Mouse (Mus musculus) intestine, embryonic 14.5 days (tissue): ENCODE data around the gene Nmnat2. TPM values are rescaled to one million over a fixed set of nuclear protein-coding genes. Genes with fewer than 3 reads are reported as not detected.
A peak's percentile ranks its signal among the peaks of the same experiment; 100 is the strongest.

ENCODE experiments used
- ATAC-seq: fragments of 200-750 bp; cut with Nextera tagmentation; replicated peaks from 2 replicates; pipeline ENCODE4 v1.8.0; 2017; ENCODE audit warnings: low read depth, moderate number of reproducible peaks, moderate TSS enrichment, moderate library complexity; ENCODE audit not compliant: low FRiP score, low TSS enrichment
- DNase-seq: peaks from one replicate; pipeline ENCODE4 v3.0.0-alpha.2; 2018; ENCODE audit warnings: low spot score
- H3K27ac ChIP-seq: fragments of 300-500 bp; sonication (generic); 2 replicates; pipeline ENCODE4 v1.5.1; 2014; ENCODE audit warnings: low read depth, mild to moderate bottlenecking, control low read depth
- H3K27me3 ChIP-seq: fragments of 300-500 bp; sonication (generic); replicated peaks from 2 replicates; pipeline ENCODE4 v1.6.1; 2014; ENCODE audit warnings: low read length, control low read depth; ENCODE audit not compliant: control insufficient read depth, insufficient read depth
- H3K36me3 ChIP-seq: fragments of 300-500 bp; sonication (generic); 2 replicates; pipeline ENCODE4 v1.6.1; 2014; ENCODE audit warnings: low read length, control low read depth; ENCODE audit not compliant: control insufficient read depth, insufficient read depth
- H3K4me1 ChIP-seq: fragments of 300-500 bp; sonication (generic); replicated peaks from 2 replicates; pipeline ENCODE4 v1.6.1; 2014; ENCODE audit warnings: low read length, control low read depth, mixed read lengths; ENCODE audit not compliant: control insufficient read depth, insufficient read depth
- H3K4me2 ChIP-seq: fragments of 300-500 bp; sonication (generic); 2 replicates; pipeline ENCODE4 v1.6.1; 2014; ENCODE audit warnings: low read length
- H3K4me3 ChIP-seq: fragments of 300-500 bp; sonication (generic); 2 replicates; pipeline ENCODE4 v1.5.1; 2014; ENCODE audit warnings: low read depth, low read length, control low read depth, mixed read lengths
- H3K9ac ChIP-seq: fragments of 300-500 bp; sonication (generic); 2 replicates; pipeline ENCODE4 v1.6.1; 2014; ENCODE audit warnings: mild to moderate bottlenecking, low read length
- H3K9me3 ChIP-seq: fragments of 300-500 bp; sonication (generic); 2 replicates; pipeline ENCODE4 v1.6.1; 2016; ENCODE audit warnings: low read length, control low read depth; ENCODE audit not compliant: control insufficient read depth
- WGBS: fragments of 180-500 bp; shearing (Covaris S2); extraction: QIAGEN DNeasy Blood & Tissue Kit; methylation state at CpG from one replicate; pipeline ENCODE4 v1.1.7; 2014; 5-methylcytosine and 5-hydroxymethylcytosine counted together
- polyA plus RNA-seq: library from polyadenylated mRNA; unstranded; fragments of >200 nt; fragmentation: Nextera tagmentation; extraction: Ambion mirVana; gene quantifications from 2 replicates; pipeline ENCODE4 v1.2.1, GENCODE M21; 2014

The Nmnat2 gene
- polyA plus RNA-seq, 1 experiment from 2014 or later, result 3.5 TPM

DNA sequence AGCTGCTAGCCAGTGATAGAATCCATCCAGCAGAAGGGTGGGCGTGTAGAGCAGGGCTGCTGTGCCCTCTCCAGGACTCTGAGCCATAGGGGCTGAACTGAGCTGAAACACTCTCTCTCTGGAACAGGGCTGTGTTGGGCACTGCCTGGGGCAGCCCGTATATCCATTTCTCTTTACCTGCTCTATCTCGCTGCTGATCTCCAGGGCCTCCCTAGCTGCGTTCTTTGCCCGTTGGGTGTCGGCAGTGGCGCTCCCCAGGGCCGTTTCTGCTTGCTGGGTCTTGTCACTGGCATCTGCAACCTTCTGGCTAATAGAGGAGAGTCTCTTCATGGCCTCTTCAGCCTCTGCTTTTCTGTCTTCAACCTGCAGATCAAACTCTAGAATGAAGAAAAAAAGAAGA lies 174.0 kb downstream of the Nmnat2 start:
- Histone ChIP-seq H3K27ac (no peak overlapping the region), H3K27me3 (no peaks in the 10 kb centered on the region), H3K4me2 (no peak overlapping the region), H3K4me1 (peaks cover 3% of the 10 kb centered on the region), H3K4me3 (no peak overlapping the region), H3K9ac (no peak overlapping the region), H3K9me3 (no peaks in the 10 kb centered on the region), H3K36me3 (no peaks in the 10 kb centered on the region)
- DNase-seq (no peak), ATAC-seq (no peak)
- 73% methylated on average over 8 of the region's 8 CpGs for WGBS

DNA sequence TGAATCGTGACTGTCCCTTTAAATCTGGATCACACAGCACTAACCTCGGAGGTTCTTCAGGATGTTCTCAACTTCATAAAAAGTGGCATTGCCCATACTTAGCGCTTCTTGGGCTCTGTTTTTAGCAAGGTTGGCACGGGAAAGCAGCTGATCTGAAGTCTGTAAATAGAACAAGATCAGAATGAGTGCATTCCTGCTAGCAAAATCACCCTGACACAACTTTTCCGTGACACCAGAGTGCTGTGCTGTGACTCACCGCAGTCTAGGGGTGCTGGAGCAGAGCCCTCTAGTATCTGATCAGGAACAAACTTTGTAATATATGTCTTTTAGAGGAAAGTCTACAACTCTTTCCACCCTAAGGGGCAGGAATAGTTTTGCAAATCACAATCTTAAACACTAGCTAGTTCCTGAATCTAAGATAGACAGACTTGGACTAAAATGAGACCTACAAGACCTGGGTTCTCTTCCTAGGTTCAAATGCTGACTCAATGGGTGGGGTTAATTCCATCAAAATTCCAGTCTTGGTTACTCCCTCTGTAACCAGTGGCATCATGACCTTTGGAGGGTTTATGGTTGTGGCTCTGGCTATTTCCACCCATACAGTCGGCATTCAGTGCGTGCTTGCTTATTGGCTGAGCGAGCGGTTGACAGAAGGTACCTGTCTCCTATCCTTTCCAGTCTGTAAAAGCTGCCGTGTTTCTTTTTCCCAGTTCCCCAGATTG lies 175.4 kb downstream of the Nmnat2 start:
- Histone ChIP-seq H3K27ac (no peak overlapping the region), H3K9me3 (no peaks in the 10 kb centered on the region), H3K36me3 (no peaks in the 10 kb centered on the region), H3K27me3 (no peaks in the 10 kb centered on the region), H3K4me3 (no peak overlapping the region), H3K4me2 (no peak overlapping the region), H3K9ac (no peak overlapping the region), H3K4me1 (peaks cover 13% of the 10 kb centered on the region)
- ATAC-seq, result no peak
- DNase-seq, result no peak
- 84% methylated on average over 11 of the region's 11 CpGs for whole genome bisulfite sequencing

- H3K9me3 ChIP-seq, result no peaks in the 10 kb centered on the region
- H3K9ac ChIP-seq, result no peak overlapping the region
- no peak overlapping the region for H3K4me3 ChIP-seq
- no peaks in the 10 kb centered on the region for H3K27me3 ChIP-seq
- WGBS, result 14% methylated on average over 9 of the region's 9 CpGs
- peak overlapping the region; percentile 44; the same call in 1 of the 2 replicates for H3K27ac ChIP-seq
- H3K4me2 ChIP-seq, result no peak overlapping the region
- peaks cover 21% of the 10 kb centered on the region for H3K4me1 ChIP-seq
- no peaks in the 10 kb centered on the region for H3K36me3 ChIP-seq
- DNase-seq (peak; percentile 59), ATAC-seq (no peak)
These were observed 179.3 kb downstream of the Nmnat2 start for GRCm38 (mm10) chr1:153133865-153134781.

DNA sequence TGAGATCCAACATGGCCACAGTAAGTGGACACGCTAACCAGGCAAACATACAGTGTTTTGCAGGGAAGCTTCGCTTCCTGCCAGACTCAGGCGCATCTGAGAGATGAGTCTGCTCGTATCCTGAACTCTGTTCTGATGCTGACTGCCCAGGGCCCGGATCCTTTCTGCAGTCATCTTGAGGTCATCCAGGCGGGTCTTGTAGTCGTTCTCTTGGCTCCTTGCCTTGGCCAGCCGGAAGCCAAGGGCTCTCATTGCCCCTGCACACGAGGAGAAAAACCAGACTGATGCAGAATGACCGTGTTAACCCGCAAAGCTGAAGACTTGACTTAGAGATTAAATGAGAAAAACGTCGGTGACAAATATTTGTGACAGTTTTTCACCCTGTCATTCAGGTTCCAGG lies 181.9 kb downstream of the Nmnat2 start:
- Histone ChIP-seq H3K4me3 (no peak overlapping the region), H3K27me3 (no peaks in the 10 kb centered on the region), H3K4me2 (no peak overlapping the region), H3K4me1 (peaks cover 40% of the 10 kb centered on the region), H3K27ac (no peak overlapping the region), H3K36me3 (no peaks in the 10 kb centered on the region), H3K9me3 (no peaks in the 10 kb centered on the region), H3K9ac (no peak overlapping the region)
- no peak for DNase-seq
- WGBS, result 59% methylated on average over 13 of the region's 13 CpGs
- ATAC-seq, result no peak

DNA sequence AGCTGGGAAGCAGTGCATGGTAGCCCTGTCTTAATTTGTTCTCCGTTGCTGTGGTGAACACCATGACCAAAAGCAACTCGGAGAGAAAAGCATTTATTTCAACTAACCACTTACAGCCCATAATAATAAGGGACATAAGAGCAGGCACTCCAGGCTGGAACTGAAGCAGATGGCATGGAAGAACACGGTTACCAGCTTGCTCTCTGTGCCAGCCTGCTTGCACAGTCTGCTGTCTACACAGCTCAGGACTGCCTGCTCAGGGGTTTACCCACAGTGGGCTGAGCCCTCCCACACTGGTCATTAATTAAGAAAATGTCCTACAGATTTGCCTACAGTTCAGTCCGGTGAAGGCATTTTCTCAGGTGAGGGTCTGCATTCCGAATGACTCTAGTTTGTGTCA lies 183.7 kb downstream of the Nmnat2 start:
- Histone ChIP-seq H3K4me3 (no peak overlapping the region), H3K4me2 (no peak overlapping the region), H3K4me1 (peaks cover 40% of the 10 kb centered on the region), H3K27me3 (no peaks in the 10 kb centered on the region), H3K36me3 (no peaks in the 10 kb centered on the region), H3K9ac (no peak overlapping the region), H3K27ac (no peak overlapping the region), H3K9me3 (no peaks in the 10 kb centered on the region)
- ATAC-seq (no peak), DNase-seq (no peak)
- 79% methylated on average over 5 of the region's 5 CpGs for whole genome bisulfite sequencing

DNA sequence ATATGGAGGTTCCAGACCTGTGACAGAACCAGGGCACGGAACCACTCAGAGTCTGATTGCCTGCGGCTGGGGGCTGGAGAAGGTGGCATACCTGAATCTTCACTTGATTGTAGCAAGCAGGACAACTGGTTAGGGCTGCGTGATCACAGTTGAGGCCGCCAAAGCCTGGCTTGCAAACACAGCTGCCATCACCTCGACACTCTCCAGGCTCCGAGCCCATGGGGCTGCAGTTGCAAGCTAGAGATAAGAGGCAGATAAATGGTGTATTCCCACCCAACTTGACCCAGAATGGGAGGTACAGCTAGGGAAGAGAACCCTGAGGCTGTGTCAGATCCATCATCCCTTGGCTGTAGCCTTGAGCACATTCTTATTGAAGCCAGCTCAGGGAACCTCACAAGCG lies 184.8 kb downstream of the Nmnat2 start:
- Histone ChIP-seq H3K9me3 (no peaks in the 10 kb centered on the region), H3K27ac (no peak overlapping the region), H3K36me3 (no peaks in the 10 kb centered on the region), H3K9ac (no peak overlapping the region), H3K27me3 (no peaks in the 10 kb centered on the region), H3K4me2 (no peak overlapping the region), H3K4me3 (no peak overlapping the region), H3K4me1 (peaks cover 31% of the 10 kb centered on the region)
- ATAC-seq (no peak), DNase-seq (no peak)
- 42% methylated on average over 7 of the region's 7 CpGs for WGBS

DNA sequence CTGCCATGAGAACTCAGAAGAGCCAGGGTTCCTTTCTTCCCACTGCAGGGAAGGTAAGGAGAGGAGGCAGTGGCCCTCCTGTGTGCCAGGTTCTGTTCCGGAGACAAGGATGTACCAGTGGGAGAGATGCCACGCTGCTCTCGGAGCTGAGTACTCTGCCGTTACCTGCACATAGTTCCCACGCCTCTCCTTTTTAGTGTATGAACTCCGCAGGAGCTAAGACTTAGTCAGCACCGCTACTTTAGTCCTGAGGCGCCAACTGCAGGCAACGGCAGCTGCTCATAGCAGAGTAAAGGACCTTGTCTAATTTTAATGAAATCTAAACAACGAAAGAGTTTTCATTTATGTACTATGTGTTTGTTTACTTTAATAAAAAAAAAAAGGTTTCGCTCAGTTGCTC lies 185.5 kb downstream of the Nmnat2 start:
- Histone ChIP-seq H3K27me3 (no peaks in the 10 kb centered on the region), H3K9ac (no peak overlapping the region), H3K4me3 (no peak overlapping the region), H3K4me2 (0 out of 2 replicates have a peak overlapping the region, but pooled peaks have one; percentile 13), H3K9me3 (no peaks in the 10 kb centered on the region), H3K36me3 (no peaks in the 10 kb centered on the region), H3K27ac (0 out of 2 replicates have a peak overlapping the region, but pooled peaks have one; percentile 14), H3K4me1 (peaks cover 27% of the 10 kb centered on the region)
- WGBS, result 59% methylated on average over 11 of the region's 11 CpGs
- DNase-seq (no peak), ATAC-seq (no peak)

DNA sequence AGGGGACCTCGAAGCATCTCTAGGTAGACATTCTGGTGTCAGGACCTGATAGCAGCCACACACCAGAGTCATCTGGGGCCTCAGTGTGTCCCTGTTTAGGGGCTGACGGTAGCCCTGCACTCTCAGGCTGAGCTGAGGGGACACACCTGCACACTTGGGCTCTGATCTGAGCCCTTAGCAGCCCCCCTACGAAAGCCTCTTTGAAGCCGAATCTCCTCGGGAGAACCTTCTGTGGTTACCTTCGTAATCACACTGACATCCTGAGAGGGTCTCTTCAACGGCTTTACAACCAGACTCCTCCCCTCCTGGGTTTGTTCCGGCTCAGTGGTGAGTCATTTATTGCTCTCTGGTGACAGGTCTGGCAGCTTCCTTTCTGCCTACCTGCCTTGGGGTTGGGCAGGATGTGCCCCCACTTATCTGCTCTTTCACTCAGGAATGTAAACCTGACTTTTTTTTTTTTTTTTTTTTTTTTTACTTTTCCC lies 186.0 kb downstream of the Nmnat2 start:
- 19% methylated on average over 8 of the region's 8 CpGs for WGBS
- peak; percentile 60 for DNase-seq
- H3K4me3 ChIP-seq, result no peak overlapping the region

More for the DNA sequence above, 186.0 kb downstream of the Nmnat2 start:
- ATAC-seq, result peak; percentile 86
- Histone ChIP-seq H3K9ac (no peak overlapping the region), H3K27me3 (no peaks in the 10 kb centered on the region), H3K4me2 (peak overlapping the region; percentile 13; the same call in 1 of the 2 replicates), H3K36me3 (no peaks in the 10 kb centered on the region), H3K4me1 (peaks cover 27% of the 10 kb centered on the region), H3K9me3 (no peaks in the 10 kb centered on the region), H3K27ac (peak overlapping the region; percentile 14; the same call in 1 of the 2 replicates)
